Mouse (Mus musculus): ENCODE measurements around the gene Pip5k1c. TPM values are rescaled to one million over a fixed set of nuclear protein-coding genes. Genes with fewer than 3 reads are reported as not detected.
A peak's percentile ranks its signal among the peaks of the same experiment; 100 is the strongest.

Gene Pip5k1c
- polyA plus RNA-seq, 1 experiment from 2014 or later: 41.5 TPM

- 80% methylated on average over 16 of the region's 16 CpGs for WGBS
Observed at GRCm38 (mm10) chr10:81268643-81269412, 23.9 kb upstream of the Pip5k1c start.

DNA sequence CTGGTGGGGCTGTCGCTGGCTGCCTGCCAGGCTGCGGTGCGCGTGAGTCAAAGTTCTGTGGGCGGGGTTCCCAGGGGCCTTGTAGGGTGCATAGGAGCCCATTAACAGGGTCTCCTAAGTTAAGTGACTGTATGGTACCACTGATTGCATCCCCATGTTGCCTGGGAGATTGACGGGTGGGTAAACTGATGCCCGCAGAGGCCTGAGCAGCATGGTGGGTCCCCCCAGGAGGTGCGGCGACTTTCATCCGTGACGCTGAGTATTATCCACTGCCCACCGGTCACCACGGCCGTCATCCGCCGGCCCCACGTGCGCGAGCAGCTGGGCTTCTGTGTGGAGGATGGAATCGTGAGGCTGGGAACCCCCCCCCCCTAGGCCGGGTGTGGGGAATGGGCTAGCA is 20.4 kb upstream of the Pip5k1c start:
- Histone ChIP-seq H3K9me3 (replicated peaks; ENCODE audit: control insufficient read depth, low read length) (no peaks in the 10 kb centered on the region), H3K36me3 (replicated peaks; ENCODE audit: control insufficient read depth, insufficient read depth, low read depth, low read length) (peaks cover 4% of the 10 kb centered on the region), H3K27ac (replicated peaks; ENCODE audit: low read depth, low read length) (no peak overlapping the region), H3K4me2 (ENCODE audit: low read depth, low read length) (no peak overlapping the region), H3K27me3 (ENCODE audit: control insufficient read depth, insufficient read depth, low read length) (no peaks in the 10 kb centered on the region), H3K9ac (replicated peaks; ENCODE audit: low read length) (0 out of 2 replicates have a peak overlapping the region, but pooled peaks have one; percentile 9), H3K4me1 (ENCODE audit: control insufficient read depth, insufficient read depth, low read length) (no peaks in the 10 kb centered on the region), H3K4me3 (ENCODE audit: low read depth, low read length) (no peak overlapping the region)
- WGBS: 95% methylated on average over 21 of the region's 21 CpGs
- ATAC-seq (replicated peaks; ENCODE audit: insufficient number of reproducible peaks, low FRiP score, low TSS enrichment, low read depth) (no peak), DNase-seq (ENCODE audit: low spot score) (no peak)

More at GRCm38 (mm10) chr10:81268643-81269412, 23.9 kb upstream of the Pip5k1c start:
- Histone ChIP-seq H3K4me1 (ENCODE audit: control insufficient read depth, insufficient read depth, low read length) (no peaks in the 10 kb centered on the region), H3K27me3 (ENCODE audit: control insufficient read depth, insufficient read depth, low read length) (no peaks in the 10 kb centered on the region), H3K36me3 (replicated peaks; ENCODE audit: control insufficient read depth, insufficient read depth, low read depth, low read length) (peaks cover 4% of the 10 kb centered on the region), H3K9me3 (replicated peaks; ENCODE audit: control insufficient read depth, low read length) (no peaks in the 10 kb centered on the region), H3K4me3 (ENCODE audit: low read depth, low read length) (peak overlapping the region; percentile 54), H3K4me2 (ENCODE audit: low read depth, low read length) (peak overlapping the region; percentile 53), H3K27ac (replicated peaks; ENCODE audit: low read depth, low read length) (no peak overlapping the region), H3K9ac (replicated peaks; ENCODE audit: low read length) (peak overlapping the region; percentile 71)
- ATAC-seq (replicated peaks; ENCODE audit: insufficient number of reproducible peaks, low FRiP score, low TSS enrichment, low read depth) (no peak), DNase-seq (ENCODE audit: low spot score) (no peak)

DNA sequence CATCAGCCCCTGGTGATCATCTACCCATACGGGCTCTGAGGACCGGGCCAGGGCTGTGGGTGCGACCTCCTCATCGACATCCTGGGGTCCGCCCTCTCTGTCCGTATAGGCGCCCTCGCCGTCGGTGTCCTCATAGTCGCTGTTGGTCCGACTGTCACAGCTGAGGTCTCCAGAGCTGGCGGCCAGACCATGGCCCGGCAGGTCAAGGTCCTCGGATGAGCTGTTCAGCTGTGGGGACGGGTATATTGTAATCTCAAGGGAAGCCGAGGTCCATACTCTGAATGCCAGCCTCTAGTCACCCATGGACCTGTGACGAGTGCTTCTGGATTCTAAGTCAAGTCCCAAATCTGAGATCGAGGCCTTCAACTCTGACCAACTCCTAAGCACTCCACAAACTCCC is 18.9 kb upstream of the Pip5k1c start:
- H3K4me3 ChIP-seq (ENCODE audit: low read depth, low read length): no peak overlapping the region
- H3K4me2 ChIP-seq (ENCODE audit: low read depth, low read length): no peak overlapping the region
- H3K27ac ChIP-seq (replicated peaks; ENCODE audit: low read depth, low read length): no peak overlapping the region
- H3K4me1 ChIP-seq (ENCODE audit: control insufficient read depth, insufficient read depth, low read length): no peaks in the 10 kb centered on the region
- H3K9me3 ChIP-seq (replicated peaks; ENCODE audit: control insufficient read depth, low read length): no peaks in the 10 kb centered on the region
- no peak for ATAC-seq (replicated peaks; ENCODE audit: insufficient number of reproducible peaks, low FRiP score, low TSS enrichment, low read depth)
- no peak for DNase-seq (ENCODE audit: low spot score)
- no peaks in the 10 kb centered on the region for H3K27me3 ChIP-seq (ENCODE audit: control insufficient read depth, insufficient read depth, low read length)
- WGBS: 93% methylated on average over 19 of the region's 19 CpGs
- no peak overlapping the region for H3K9ac ChIP-seq (replicated peaks; ENCODE audit: low read length)
- H3K36me3 ChIP-seq (replicated peaks; ENCODE audit: control insufficient read depth, insufficient read depth, low read depth, low read length): peaks cover 4% of the 10 kb centered on the region

GRCm38 (mm10) chr10:81277676-81278075 is 15.1 kb upstream of the Pip5k1c start:
- Histone ChIP-seq H3K4me2 (ENCODE audit: low read depth, low read length) (no peak overlapping the region), H3K9ac (replicated peaks; ENCODE audit: low read length) (no peak overlapping the region), H3K4me3 (ENCODE audit: low read depth, low read length) (no peak overlapping the region), H3K9me3 (replicated peaks; ENCODE audit: control insufficient read depth, low read length) (no peaks in the 10 kb centered on the region), H3K27ac (replicated peaks; ENCODE audit: low read depth, low read length) (no peak overlapping the region), H3K27me3 (ENCODE audit: control insufficient read depth, insufficient read depth, low read length) (no peaks in the 10 kb centered on the region; the same call in 1 of the 2 replicates), H3K36me3 (replicated peaks; ENCODE audit: control insufficient read depth, insufficient read depth, low read depth, low read length) (no peaks in the 10 kb centered on the region; the same call in 1 of the 2 replicates), H3K4me1 (ENCODE audit: control insufficient read depth, insufficient read depth, low read length) (no peaks in the 10 kb centered on the region; the same call in 1 of the 2 replicates)
- no peak for DNase-seq (ENCODE audit: low spot score)
- 80% methylated on average over 22 of the region's 22 CpGs for WGBS
- no peak for ATAC-seq (replicated peaks; ENCODE audit: insufficient number of reproducible peaks, low FRiP score, low TSS enrichment, low read depth)

GRCm38 (mm10) chr10:81279496-81279895 is 13.3 kb upstream of the Pip5k1c start:
- Histone ChIP-seq H3K27me3 (ENCODE audit: control insufficient read depth, insufficient read depth, low read length) (peaks cover 15% of the 10 kb centered on the region), H3K9me3 (replicated peaks; ENCODE audit: control insufficient read depth, low read length) (no peaks in the 10 kb centered on the region), H3K27ac (replicated peaks; ENCODE audit: low read depth, low read length) (no peak overlapping the region), H3K4me1 (ENCODE audit: control insufficient read depth, insufficient read depth, low read length) (no peaks in the 10 kb centered on the region; the same call in 1 of the 2 replicates), H3K36me3 (replicated peaks; ENCODE audit: control insufficient read depth, insufficient read depth, low read depth, low read length) (no peaks in the 10 kb centered on the region), H3K4me3 (ENCODE audit: low read depth, low read length) (no peak overlapping the region), H3K9ac (replicated peaks; ENCODE audit: low read length) (no peak overlapping the region), H3K4me2 (ENCODE audit: low read depth, low read length) (no peak overlapping the region)
- DNase-seq (ENCODE audit: low spot score) (no peak), ATAC-seq (replicated peaks; ENCODE audit: insufficient number of reproducible peaks, low FRiP score, low TSS enrichment, low read depth) (no peak)
- WGBS: 40% methylated on average over 10 of the region's 10 CpGs

DNA sequence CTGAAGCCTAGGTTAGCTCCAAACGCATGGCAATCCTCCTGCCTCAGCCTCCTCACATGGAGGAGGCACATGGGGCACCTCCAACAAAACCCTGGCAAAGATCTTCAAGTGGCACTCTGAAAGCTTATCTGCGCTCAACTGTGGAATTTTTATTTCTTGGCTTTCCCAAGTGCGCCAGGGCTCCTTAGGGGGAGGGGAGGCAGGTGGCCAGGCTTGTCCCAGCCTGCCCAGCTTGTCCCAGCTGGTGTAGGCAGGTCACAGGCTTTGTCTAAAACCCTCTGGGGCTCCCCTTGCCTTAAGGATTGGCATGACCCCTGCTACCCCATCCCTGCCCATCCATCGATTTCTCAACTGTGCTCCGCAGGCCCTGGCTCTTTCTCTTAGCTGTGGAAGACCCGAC is 8.6 kb upstream of the Pip5k1c start:
- Histone ChIP-seq H3K4me1 (ENCODE audit: control insufficient read depth, insufficient read depth, low read length) (no peaks in the 10 kb centered on the region; the same call in 1 of the 2 replicates), H3K27ac (replicated peaks; ENCODE audit: low read depth, low read length) (no peak overlapping the region), H3K4me3 (ENCODE audit: low read depth, low read length) (no peak overlapping the region), H3K36me3 (replicated peaks; ENCODE audit: control insufficient read depth, insufficient read depth, low read depth, low read length) (no peaks in the 10 kb centered on the region), H3K27me3 (ENCODE audit: control insufficient read depth, insufficient read depth, low read length) (peaks cover 29% of the 10 kb centered on the region), H3K9ac (replicated peaks; ENCODE audit: low read length) (no peak overlapping the region), H3K9me3 (replicated peaks; ENCODE audit: control insufficient read depth, low read length) (no peaks in the 10 kb centered on the region), H3K4me2 (ENCODE audit: low read depth, low read length) (no peak overlapping the region)
- no peak for DNase-seq (ENCODE audit: low spot score)
- 57% methylated on average over 6 of the region's 6 CpGs for whole genome bisulfite sequencing
- ATAC-seq (replicated peaks; ENCODE audit: insufficient number of reproducible peaks, low FRiP score, low TSS enrichment, low read depth): no peak

GRCm38 (mm10) chr10:81284719-81285118 is 8.0 kb upstream of the Pip5k1c start:
- no peaks in the 10 kb centered on the region for H3K36me3 ChIP-seq (replicated peaks; ENCODE audit: control insufficient read depth, insufficient read depth, low read depth, low read length)
- H3K9me3 ChIP-seq (replicated peaks; ENCODE audit: control insufficient read depth, low read length): no peaks in the 10 kb centered on the region
- ATAC-seq (replicated peaks; ENCODE audit: insufficient number of reproducible peaks, low FRiP score, low TSS enrichment, low read depth): no peak
- WGBS: 9% methylated on average over 17 of the region's 17 CpGs
- peak; percentile 30 for DNase-seq (ENCODE audit: low spot score)
- H3K9ac ChIP-seq (replicated peaks; ENCODE audit: low read length): no peak overlapping the region
- H3K4me3 ChIP-seq (ENCODE audit: low read depth, low read length): no peak overlapping the region; the same call in 1 of the 2 replicates
- peaks cover 29% of the 10 kb centered on the region for H3K27me3 ChIP-seq (ENCODE audit: control insufficient read depth, insufficient read depth, low read length)
- no peak overlapping the region for H3K27ac ChIP-seq (replicated peaks; ENCODE audit: low read depth, low read length)
- peak overlapping the region; percentile 7; the same call in 1 of the 2 replicates for H3K4me2 ChIP-seq (ENCODE audit: low read depth, low read length)
- H3K4me1 ChIP-seq (ENCODE audit: control insufficient read depth, insufficient read depth, low read length): no peaks in the 10 kb centered on the region

DNA sequence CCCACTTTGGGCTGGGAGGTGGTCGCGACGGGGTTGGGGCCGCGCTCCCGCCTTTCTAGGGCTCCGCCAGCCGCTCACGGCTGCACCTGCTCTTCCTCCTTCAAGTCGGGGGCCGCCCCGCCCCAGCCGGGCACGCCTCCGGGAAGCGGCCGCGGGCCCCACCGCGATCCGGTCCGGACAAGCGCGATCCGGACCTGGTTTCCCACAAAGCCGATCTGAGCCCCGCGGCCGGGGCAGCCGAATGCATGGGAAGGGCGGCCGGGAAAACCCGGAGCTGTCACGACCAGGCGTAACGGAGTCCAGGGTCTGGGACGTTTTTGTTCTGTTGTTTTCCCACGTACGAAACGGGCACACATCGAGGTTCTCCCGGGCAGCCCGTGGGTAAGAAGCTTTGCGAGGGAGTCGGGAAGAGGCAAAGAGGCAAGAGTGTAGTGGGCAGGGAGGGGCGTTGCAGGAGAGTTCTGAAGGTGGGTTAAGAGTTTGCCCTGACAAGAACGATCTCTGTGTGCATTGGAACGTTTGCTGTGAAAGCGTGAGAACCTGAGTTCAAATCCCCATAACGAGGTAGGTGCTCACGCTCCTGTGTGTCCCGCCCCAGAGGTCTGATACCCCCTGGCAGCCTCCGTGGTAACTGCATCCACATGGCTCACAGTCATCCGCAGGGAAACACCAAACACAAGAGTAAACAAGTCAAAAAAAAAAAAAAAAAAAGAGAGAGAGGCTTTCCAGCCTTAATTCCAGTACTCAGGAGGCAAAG is 6.9 kb upstream of the Pip5k1c start:
- Histone ChIP-seq H3K27ac (replicated peaks; ENCODE audit: low read depth, low read length) (no peak overlapping the region), H3K4me1 (ENCODE audit: control insufficient read depth, insufficient read depth, low read length) (no peaks in the 10 kb centered on the region), H3K9ac (replicated peaks; ENCODE audit: low read length) (peak overlapping the region; percentile 39), H3K36me3 (replicated peaks; ENCODE audit: control insufficient read depth, insufficient read depth, low read depth, low read length) (no peaks in the 10 kb centered on the region), H3K4me2 (ENCODE audit: low read depth, low read length) (peak overlapping the region; percentile 71), H3K27me3 (ENCODE audit: control insufficient read depth, insufficient read depth, low read length) (peaks cover 38% of the 10 kb centered on the region), H3K9me3 (replicated peaks; ENCODE audit: control insufficient read depth, low read length) (no peaks in the 10 kb centered on the region), H3K4me3 (ENCODE audit: low read depth, low read length) (peak overlapping the region; percentile 36)
- 2% methylated on average over 54 of the region's 54 CpGs for WGBS
- ATAC-seq (replicated peaks; ENCODE audit: insufficient number of reproducible peaks, low FRiP score, low TSS enrichment, low read depth) (peak; percentile 59), DNase-seq (ENCODE audit: low spot score) (peak; percentile 96)
